Mouse (Mus musculus): Measurements from ENCODE around the gene Cmtm8. TPM values are rescaled to one million over a fixed set of nuclear protein-coding genes. Genes with fewer than 3 reads are reported as not detected.

Cmtm8 gene
- polyA plus RNA-seq, 1 experiment from 2014 or later: 66.5 TPM

GRCm38 (mm10) chr9:114885564-114885963 lies 41.6 kb upstream of the Cmtm8 start:
- no peak overlapping the region for H3K4me3 ChIP-seq (ENCODE audit: low read depth, low read length)
- DNase-seq (ENCODE audit: low spot score) (no peak), ATAC-seq (ENCODE audit: low FRiP score, low TSS enrichment) (peak; percentile 1; the same call in 1 of the 2 replicates)
- H3K4me2 ChIP-seq (replicated peaks; ENCODE audit: low read depth): no peak overlapping the region
- no peak overlapping the region for H3K9ac ChIP-seq (ENCODE audit: low read length)
- TF ChIP-seq CTCF (IDR thresholded peaks at IDR 0.05; ENCODE audit: low read depth): no peak
- TF ChIP-seq EP300 (optimal IDR thresholded peaks at IDR 0.05): no peak
- no peaks in the 10 kb centered on the region for H3K4me1 ChIP-seq (replicated peaks; ENCODE audit: control insufficient read depth, insufficient read depth)
- H3K27me3 ChIP-seq (ENCODE audit: control insufficient read depth, insufficient read depth, low read length): no peaks in the 10 kb centered on the region
- 63% methylated on average over 4 of the region's 4 CpGs for WGBS
- no peak overlapping the region for H3K27ac ChIP-seq (replicated peaks)
- H3K9me3 ChIP-seq (ENCODE audit: control insufficient read depth, low read length): no peaks in the 10 kb centered on the region
- H3K36me3 ChIP-seq (ENCODE audit: control insufficient read depth, insufficient read depth, low read length): no peaks in the 10 kb centered on the region

GRCm38 (mm10) chr9:114881977-114882376 lies 38.0 kb upstream of the Cmtm8 start:
- Histone ChIP-seq H3K27ac (replicated peaks) (no peak overlapping the region), H3K36me3 (ENCODE audit: control insufficient read depth, insufficient read depth, low read length) (no peaks in the 10 kb centered on the region), H3K9me3 (ENCODE audit: control insufficient read depth, low read length) (no peaks in the 10 kb centered on the region), H3K27me3 (ENCODE audit: control insufficient read depth, insufficient read depth, low read length) (no peaks in the 10 kb centered on the region), H3K9ac (ENCODE audit: low read length) (no peak overlapping the region), H3K4me1 (replicated peaks; ENCODE audit: control insufficient read depth, insufficient read depth) (no peaks in the 10 kb centered on the region), H3K4me2 (replicated peaks; ENCODE audit: low read depth) (no peak overlapping the region), H3K4me3 (ENCODE audit: low read depth, low read length) (no peak overlapping the region)
- TF ChIP-seq CTCF (IDR thresholded peaks at IDR 0.05; ENCODE audit: low read depth): no peak
- TF ChIP-seq EP300 (optimal IDR thresholded peaks at IDR 0.05): no peak
- DNase-seq (ENCODE audit: low spot score) (no peak), ATAC-seq (ENCODE audit: low FRiP score, low TSS enrichment) (no peak)
- WGBS: 57% methylated on average over 2 of the region's 2 CpGs

GRCm38 (mm10) chr9:114855327-114855726 lies 11.4 kb upstream of the Cmtm8 start:
- H3K4me2 ChIP-seq (replicated peaks; ENCODE audit: low read depth): no peak overlapping the region
- no peaks in the 10 kb centered on the region for H3K27me3 ChIP-seq (ENCODE audit: control insufficient read depth, insufficient read depth, low read length)
- no peaks in the 10 kb centered on the region for H3K4me1 ChIP-seq (replicated peaks; ENCODE audit: control insufficient read depth, insufficient read depth)
- peak; percentile 61; the same call in 1 of the 2 replicates for ATAC-seq (ENCODE audit: low FRiP score, low TSS enrichment)
- no peak overlapping the region for H3K4me3 ChIP-seq (ENCODE audit: low read depth, low read length)
- no peaks in the 10 kb centered on the region for H3K9me3 ChIP-seq (ENCODE audit: control insufficient read depth, low read length)
- TF ChIP-seq CTCF (IDR thresholded peaks at IDR 0.05; ENCODE audit: low read depth) (peak; percentile 39; the same call in 1 of the 2 replicates), EP300 (optimal IDR thresholded peaks at IDR 0.05) (no peak)
- no peak overlapping the region for H3K27ac ChIP-seq (replicated peaks)
- no peak for DNase-seq (ENCODE audit: low spot score)
- WGBS: 51% methylated on average over 11 of the region's 11 CpGs
- H3K36me3 ChIP-seq (ENCODE audit: control insufficient read depth, insufficient read depth, low read length): no peaks in the 10 kb centered on the region
- no peak overlapping the region for H3K9ac ChIP-seq (ENCODE audit: low read length)

- Histone ChIP-seq H3K27me3 (ENCODE audit: control insufficient read depth, insufficient read depth, low read length) (no peaks in the 10 kb centered on the region), H3K9ac (ENCODE audit: low read length) (no peak overlapping the region), H3K36me3 (ENCODE audit: control insufficient read depth, insufficient read depth, low read length) (no peaks in the 10 kb centered on the region), H3K4me1 (replicated peaks; ENCODE audit: control insufficient read depth, insufficient read depth) (no peaks in the 10 kb centered on the region), H3K4me2 (replicated peaks; ENCODE audit: low read depth) (no peak overlapping the region), H3K27ac (replicated peaks) (no peak overlapping the region), H3K4me3 (ENCODE audit: low read depth, low read length) (no peak overlapping the region), H3K9me3 (ENCODE audit: control insufficient read depth, low read length) (no peaks in the 10 kb centered on the region)
- DNase-seq (ENCODE audit: low spot score) (no peak), ATAC-seq (ENCODE audit: low FRiP score, low TSS enrichment) (no peak)
- 66% methylated on average over 9 of the region's 9 CpGs for WGBS
- no peak for TF ChIP-seq EP300 (optimal IDR thresholded peaks at IDR 0.05)
- TF ChIP-seq CTCF (IDR thresholded peaks at IDR 0.05; ENCODE audit: low read depth): no peak
Observed at GRCm38 (mm10) chr9:114854686-114855085, 10.7 kb upstream of the Cmtm8 start.

GRCm38 (mm10) chr9:114853336-114853735 lies 9.4 kb upstream of the Cmtm8 start:
- no peak overlapping the region for H3K9ac ChIP-seq (ENCODE audit: low read length)
- H3K36me3 ChIP-seq (ENCODE audit: control insufficient read depth, insufficient read depth, low read length): no peaks in the 10 kb centered on the region
- no peaks in the 10 kb centered on the region for H3K9me3 ChIP-seq (ENCODE audit: control insufficient read depth, low read length)
- 75% methylated on average over 15 of the region's 15 CpGs for WGBS
- no peak overlapping the region for H3K4me2 ChIP-seq (replicated peaks; ENCODE audit: low read depth)
- ATAC-seq (ENCODE audit: low FRiP score, low TSS enrichment): peak; percentile 35; the same call in 1 of the 2 replicates
- H3K27me3 ChIP-seq (ENCODE audit: control insufficient read depth, insufficient read depth, low read length): no peaks in the 10 kb centered on the region
- H3K27ac ChIP-seq (replicated peaks): no peak overlapping the region
- no peak overlapping the region for H3K4me3 ChIP-seq (ENCODE audit: low read depth, low read length)
- DNase-seq (ENCODE audit: low spot score): no peak
- H3K4me1 ChIP-seq (replicated peaks; ENCODE audit: control insufficient read depth, insufficient read depth): no peaks in the 10 kb centered on the region
- TF ChIP-seq CTCF (IDR thresholded peaks at IDR 0.05; ENCODE audit: low read depth) (no peak), EP300 (optimal IDR thresholded peaks at IDR 0.05) (no peak)

- Histone ChIP-seq H3K27ac (replicated peaks) (0 out of 2 replicates have a peak overlapping the region, but pooled peaks have one; percentile 13), H3K4me3 (ENCODE audit: low read depth, low read length) (no peak overlapping the region), H3K4me2 (replicated peaks; ENCODE audit: low read depth) (no peak overlapping the region; the same call in 1 of the 2 replicates), H3K9ac (ENCODE audit: low read length) (no peak overlapping the region), H3K4me1 (replicated peaks; ENCODE audit: control insufficient read depth, insufficient read depth) (no peaks in the 10 kb centered on the region), H3K27me3 (ENCODE audit: control insufficient read depth, insufficient read depth, low read length) (no peaks in the 10 kb centered on the region), H3K9me3 (ENCODE audit: control insufficient read depth, low read length) (no peaks in the 10 kb centered on the region), H3K36me3 (ENCODE audit: control insufficient read depth, insufficient read depth, low read length) (no peaks in the 10 kb centered on the region)
- no peak for TF ChIP-seq CTCF (IDR thresholded peaks at IDR 0.05; ENCODE audit: low read depth)
- ATAC-seq (ENCODE audit: low FRiP score, low TSS enrichment) (peak; percentile 33; the same call in 1 of the 2 replicates), DNase-seq (ENCODE audit: low spot score) (peak; percentile 28)
- WGBS: 38% methylated on average over 8 of the region's 8 CpGs
Observed at GRCm38 (mm10) chr9:114851419-114852190, 7.6 kb upstream of the Cmtm8 start.
